Mouse (Mus musculus) thymus, postnatal 36 days (tissue): ENCODE measurements around the gene Gng12.
"Not testable (repeated sequence)": the region's sequence is repeated elsewhere in the genome, so short reads cannot be mapped to it uniquely, and the experiment has no call there.

Source experiments
- DNase-seq, 2 experiments: peaks; one replicate each; pipeline ENCODE4 v3.0.0; 2022; ENCODE audit warnings: mixed read lengths in 2 of 2

The Gng12 gene

GRCm38 (mm10) chr6:66994981-66995380 lies 98.8 kb downstream of the Gng12 start:
- no peak for DNase-seq

GRCm38 (mm10) chr6:66995825-66996224 lies 99.6 kb downstream of the Gng12 start:
- DNase-seq = no peak

GRCm38 (mm10) chr6:66996257-66996656 lies 100.1 kb downstream of the Gng12 start:
- no peak for DNase-seq

GRCm38 (mm10) chr6:66998645-66999044 lies 102.4 kb downstream of the Gng12 start:
- DNase-seq = no peak

- no peak for DNase-seq
Observed at GRCm38 (mm10) chr6:66999800-67000199, 103.6 kb downstream of the Gng12 start.

GRCm38 (mm10) chr6:67009888-67010287 lies 113.7 kb downstream of the Gng12 start:
- DNase-seq = no peak

GRCm38 (mm10) chr6:67010370-67011216 lies 114.4 kb downstream of the Gng12 start:
- DNase-seq = no peak

GRCm38 (mm10) chr6:67011217-67011518 lies 115.0 kb downstream of the Gng12 start:
- no peak for DNase-seq

GRCm38 (mm10) chr6:67013293-67013948 lies 117.2 kb downstream of the Gng12 start:
- DNase-seq = no peak

- no peak for DNase-seq
Observed at GRCm38 (mm10) chr6:67013949-67014678, 117.9 kb downstream of the Gng12 start.

- no peak for DNase-seq
Observed at GRCm38 (mm10) chr6:67014679-67015075, 118.5 kb downstream of the Gng12 start.

GRCm38 (mm10) chr6:67015739-67016519 lies 119.7 kb downstream of the Gng12 start:
- DNase-seq = no peak

GRCm38 (mm10) chr6:67016520-67017111 lies 120.4 kb downstream of the Gng12 start:
- DNase-seq = no peak

GRCm38 (mm10) chr6:67018365-67018764 lies 122.2 kb downstream of the Gng12 start:
- DNase-seq = no peak

- not testable (repeated sequence) for DNase-seq
Observed at GRCm38 (mm10) chr6:67019001-67019400, 122.8 kb downstream of the Gng12 start.

GRCm38 (mm10) chr6:67021308-67021707 lies 125.1 kb downstream of the Gng12 start:
- no peak for DNase-seq

GRCm38 (mm10) chr6:67023729-67024128 lies 127.5 kb downstream of the Gng12 start:
- DNase-seq = no peak

GRCm38 (mm10) chr6:67026661-67027060 lies 130.5 kb downstream of the Gng12 start:
- DNase-seq = no peak

- no peak for DNase-seq
Observed at GRCm38 (mm10) chr6:67027438-67028142, 131.4 kb downstream of the Gng12 start.

- no peak for DNase-seq
Observed at GRCm38 (mm10) chr6:67029312-67029950, 133.2 kb downstream of the Gng12 start.

GRCm38 (mm10) chr6:67029987-67030386 lies 133.8 kb downstream of the Gng12 start:
- DNase-seq = no peak
